Mouse (Mus musculus): Measurements from ENCODE around the gene Fam192a. TPM values are rescaled to one million over a fixed set of nuclear protein-coding genes. Genes with fewer than 3 reads are reported as not detected.

Gene Fam192a
- 25.2 and 27.1 TPM in 2 replicates for polyA plus RNA-seq (2021; fragmentation: Nextera tagmentation)
- long read RNA-seq, experiment 1, transcript Fam192a-201 (8 exons, 2,873 nt): major isoform, 49 of 73 reads
- long read RNA-seq, experiment 1, partial matches to known transcripts: 4 of 73 reads
- long read RNA-seq, experiment 1, other reads (novel, unspliced or antisense): 20 of 73 reads
- long read RNA-seq, experiment 2, transcript Fam192a-201 (8 exons, 2,873 nt): major isoform, 256 of 310 reads
- long read RNA-seq, experiment 2, partial matches to known transcripts: 3 of 310 reads
- long read RNA-seq, experiment 2, other reads (novel, unspliced or antisense): 50 of 310 reads

DNA sequence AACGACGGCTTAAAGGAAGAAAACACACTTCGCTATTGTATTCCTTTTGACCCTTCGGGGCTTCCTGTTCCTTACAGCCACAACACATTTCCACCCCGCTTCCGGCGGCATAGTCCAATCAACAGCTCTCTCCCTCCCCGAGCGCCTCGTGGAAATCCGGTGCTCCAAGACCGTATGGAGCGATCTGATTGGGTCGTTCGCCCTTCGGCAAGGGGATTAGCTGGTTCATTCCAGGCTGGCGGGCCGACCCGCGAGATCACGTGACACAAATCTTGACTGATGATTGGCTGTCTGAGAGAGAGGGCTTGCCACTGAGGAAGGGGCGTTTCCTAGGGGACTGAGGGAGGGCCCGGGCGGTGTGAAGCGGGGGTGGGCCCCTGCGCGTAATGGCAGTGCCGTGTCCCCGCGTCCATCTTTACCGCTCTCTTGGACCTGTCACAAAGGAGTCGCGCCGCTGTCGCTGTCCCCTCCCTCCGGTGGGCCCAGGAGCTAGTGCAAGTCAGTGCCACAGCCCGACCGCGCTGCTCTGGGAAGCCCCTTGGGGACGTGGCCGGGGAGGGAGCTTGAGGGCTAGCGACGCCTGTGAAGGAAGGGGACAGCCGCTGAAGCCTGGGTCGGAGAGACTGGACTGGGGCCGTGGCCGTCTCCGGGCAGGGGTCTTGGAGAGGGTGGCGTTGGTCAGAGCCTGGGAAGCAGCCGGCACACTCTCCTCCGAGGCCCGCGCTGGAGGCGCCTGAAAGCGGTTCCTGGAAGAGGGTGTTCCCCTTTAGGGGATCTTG lies at the start of gene Fam192a, which contains the start of gene Rspry1:
TSS of gene Fam192a (minus strand) at position 391 of the 779 bp plus-strand sequence.
TSS of gene Rspry1 (plus strand) at position 331 of the 779 bp plus-strand sequence.

GRCm38 (mm10) chr8:94532873-94533671 lies 68.7 kb downstream of the Fam192a start, which contains the start of gene Cpne2:
Cpne2 (plus strand) TSS chr8:94532990.

Other genes with a start within 250 kb of the Fam192a start
- 72.5 and 78.7 TPM in 2 replicates for gene Herpud1, start 215.6 kb downstream of the Fam192a start, polyA plus RNA-seq (2021; fragmentation: Nextera tagmentation)
- 0.24 and 0.39 TPM in 2 replicates for gene Nlrc5, start 167.6 kb downstream of the Fam192a start, polyA plus RNA-seq (2021; fragmentation: Nextera tagmentation)
- 33.3 and 40.4 TPM in 2 replicates for gene Cpne2, start 69.0 kb downstream of the Fam192a start, polyA plus RNA-seq (2021; fragmentation: Nextera tagmentation)
- gene Rspry1, start 60 bp downstream of the Fam192a start, polyA plus RNA-seq (2021; fragmentation: Nextera tagmentation): 15.5 and 16.0 TPM in 2 replicates
- 23.3 and 35.6 TPM in 2 replicates for gene Arl2bp, start 64.6 kb upstream of the Fam192a start, polyA plus RNA-seq (2021; fragmentation: Nextera tagmentation)
- 50.3 and 57.9 TPM in 2 replicates for gene Pllp, start 94.3 kb upstream of the Fam192a start, polyA plus RNA-seq (2021; fragmentation: Nextera tagmentation)
- 0.06 and 0.14 TPM in 2 replicates for gene Ccl22, start 143.6 kb upstream of the Fam192a start, polyA plus RNA-seq (2021; fragmentation: Nextera tagmentation)
- 391 and 504 TPM in 2 replicates for gene Cx3cl1, start 170.0 kb upstream of the Fam192a start, polyA plus RNA-seq (2021; fragmentation: Nextera tagmentation)
- 1.9 and 2.8 TPM in 2 replicates for gene Ccl17, start 208.5 kb upstream of the Fam192a start, polyA plus RNA-seq (2021; fragmentation: Nextera tagmentation)
- gene Coq9, start 236.3 kb upstream of the Fam192a start, polyA plus RNA-seq (2021; fragmentation: Nextera tagmentation): 65.1 and 67.2 TPM in 2 replicates
- 33.6 and 34.4 TPM in 2 replicates for gene Ciapin1, start 236.4 kb upstream of the Fam192a start, polyA plus RNA-seq (2021; fragmentation: Nextera tagmentation)

Data from layer of hippocampus, adult 6 months (tissue).